Mouse (Mus musculus): ENCODE measurements around the gene Foxl1.
A peak's percentile ranks its signal among the peaks of the same experiment; 100 is the strongest.

The Foxl1 gene

DNA sequence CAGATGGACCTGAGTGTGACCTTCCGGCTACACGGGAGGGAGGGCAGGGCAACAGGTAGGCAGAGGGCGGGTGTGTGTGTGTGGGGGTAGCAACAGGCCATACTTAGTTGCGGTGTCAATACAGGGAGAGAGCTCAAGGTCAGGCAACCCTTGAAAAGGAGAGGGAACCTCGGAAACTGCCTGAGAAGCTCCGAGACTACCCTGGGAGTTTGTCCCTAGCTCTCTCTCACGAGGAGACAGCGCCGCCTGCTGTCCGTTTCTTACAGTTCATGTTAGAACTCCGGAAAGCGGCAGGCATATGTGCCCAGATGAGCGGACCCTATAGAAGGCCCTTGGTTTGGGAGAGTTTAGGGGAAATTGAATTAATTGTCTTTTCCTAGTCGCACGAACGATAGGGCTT lies 35.1 kb upstream of the Foxl1 start:
- DNase-seq (ENCODE audit: low read depth in 1 of 2, low spot score in 2 of 2): peak in 1 of 2 experiments; percentile 50

DNA sequence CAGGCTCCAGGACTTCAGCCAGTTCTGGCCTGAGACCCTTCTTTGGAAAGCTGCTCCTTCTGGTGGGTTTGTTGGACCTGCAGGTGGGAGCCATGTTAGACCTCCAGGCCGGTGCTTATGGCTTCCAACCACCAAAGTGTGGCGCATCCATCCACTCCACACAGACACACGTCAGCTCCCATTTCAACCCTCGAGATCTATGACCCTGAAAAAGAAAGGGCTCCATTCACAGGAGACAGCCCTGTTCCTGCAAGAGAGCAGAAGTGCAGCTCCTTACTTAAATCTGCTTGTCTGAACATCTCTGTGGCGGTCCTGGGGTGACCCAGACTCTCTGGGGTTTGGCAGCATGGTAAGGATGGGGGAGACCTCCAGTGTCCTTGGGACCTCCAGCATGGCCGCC lies 34.2 kb upstream of the Foxl1 start:
- DNase-seq (ENCODE audit: low read depth in 1 of 2, low spot score in 2 of 2): no peak

DNA sequence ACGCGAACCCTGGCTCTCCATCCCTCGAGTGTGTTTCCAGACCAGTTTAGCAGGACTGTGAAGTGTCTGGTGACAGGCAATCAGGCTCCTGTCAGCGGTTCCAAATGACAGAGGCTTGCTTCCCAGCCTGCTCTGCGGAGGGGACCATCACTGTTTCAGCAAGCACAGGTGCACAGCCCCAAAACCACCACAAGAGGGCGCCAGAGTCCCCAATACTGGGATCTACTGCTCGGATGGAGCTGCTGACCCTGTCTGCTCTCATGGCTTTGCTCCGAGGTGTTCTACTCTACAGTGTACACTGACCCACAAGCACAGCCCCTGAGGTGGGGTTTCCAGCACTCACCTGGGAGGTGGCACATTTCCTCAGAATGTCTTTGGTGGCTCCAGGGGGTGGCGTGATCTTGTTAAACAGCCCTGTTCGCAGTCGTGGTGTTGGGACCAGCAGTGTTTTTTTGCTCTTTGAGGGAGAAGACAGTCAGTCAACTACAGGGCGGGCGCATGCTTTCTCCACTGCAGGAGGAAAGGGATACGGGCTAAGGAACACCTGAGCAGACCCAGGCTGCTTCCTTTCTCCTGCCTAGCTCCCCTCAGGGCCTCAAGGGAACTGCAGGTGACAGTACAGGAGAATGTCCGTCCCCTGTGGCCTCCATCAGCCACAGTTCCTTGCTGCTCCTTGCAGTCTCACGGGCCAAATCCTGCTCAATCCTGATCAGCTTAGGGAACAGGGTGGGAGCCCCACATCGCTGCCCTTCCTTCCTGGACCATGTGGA lies 23.5 kb upstream of the Foxl1 start:
- DNase-seq (ENCODE audit: low read depth in 1 of 2, low spot score in 2 of 2): peak; percentile 44 to 60

DNA sequence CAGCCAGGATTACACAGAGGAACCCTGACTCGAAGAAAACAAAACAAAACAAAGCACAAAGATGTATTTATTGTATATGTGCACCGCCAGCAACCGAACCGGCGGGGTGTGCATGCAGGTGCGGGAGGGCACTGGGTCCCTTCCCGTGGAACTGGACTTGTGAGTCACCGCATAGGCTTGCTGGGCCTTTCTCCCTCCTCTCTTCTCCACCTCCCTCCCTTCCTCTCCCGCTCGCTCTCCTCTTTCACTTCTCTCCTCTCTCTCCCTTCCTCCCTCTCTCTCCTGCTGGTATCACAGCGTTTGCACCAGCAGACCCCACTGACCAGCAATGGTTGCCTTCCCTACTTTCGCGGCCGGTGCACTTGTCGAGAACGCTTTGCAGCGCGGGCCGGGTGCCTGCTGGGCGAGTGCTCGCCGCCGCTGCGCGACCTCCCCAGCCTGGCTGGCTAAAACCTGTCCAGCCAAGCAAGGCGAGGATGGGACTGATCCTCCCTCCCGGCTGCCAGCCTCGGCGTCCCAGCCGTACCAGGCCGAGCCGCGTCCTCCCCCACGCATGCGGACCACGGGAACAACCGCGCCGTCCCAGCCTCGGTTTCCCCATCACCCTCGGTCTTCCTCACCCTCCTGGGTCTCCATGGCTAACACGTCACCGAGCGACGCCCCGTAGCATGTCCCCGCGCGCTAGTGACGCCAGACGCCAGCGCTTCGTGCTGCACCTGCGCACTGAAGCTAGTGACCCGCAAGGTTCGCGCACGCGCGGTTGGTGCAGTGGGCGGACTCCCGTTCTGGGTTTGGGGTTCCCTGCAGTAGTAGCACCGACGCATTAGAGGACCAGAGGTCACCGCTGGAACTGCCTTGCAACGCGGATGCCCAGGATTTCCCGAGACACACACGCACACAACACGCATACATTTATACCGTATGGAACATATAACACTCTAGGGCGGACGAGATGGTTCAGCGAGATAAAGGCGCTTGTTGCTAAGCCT lies 19.8 kb upstream of the Foxl1 start, which contains the start of gene Mthfsd:
Gene Mthfsd (minus strand): TSS at position 725 of the 989 bp plus-strand sequence.
- DNase-seq (ENCODE audit: low read depth in 1 of 2, low spot score in 2 of 2): peak; percentile 86 to 96

DNA sequence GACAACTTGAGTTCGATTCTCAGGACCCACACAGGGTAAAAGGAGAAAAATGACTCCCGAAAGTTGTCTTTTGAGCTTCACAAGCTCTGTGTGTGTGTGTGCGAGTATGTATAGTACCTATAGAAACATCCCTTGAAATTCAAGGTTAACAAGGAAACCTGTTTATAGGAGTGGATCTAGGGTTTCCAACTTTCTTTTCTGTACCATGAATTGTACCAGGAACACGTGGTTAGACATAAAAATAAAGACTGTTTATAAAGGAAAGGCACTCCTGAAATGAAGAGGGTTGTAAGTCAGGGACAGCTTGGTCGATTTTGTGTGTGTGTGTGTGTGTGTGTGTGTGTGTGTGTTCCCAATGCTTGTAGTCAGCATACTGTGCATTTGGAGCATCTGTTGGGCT lies 19.1 kb upstream of the Foxl1 start:
- DNase-seq (ENCODE audit: low read depth in 1 of 2, low spot score in 2 of 2): no peak

DNA sequence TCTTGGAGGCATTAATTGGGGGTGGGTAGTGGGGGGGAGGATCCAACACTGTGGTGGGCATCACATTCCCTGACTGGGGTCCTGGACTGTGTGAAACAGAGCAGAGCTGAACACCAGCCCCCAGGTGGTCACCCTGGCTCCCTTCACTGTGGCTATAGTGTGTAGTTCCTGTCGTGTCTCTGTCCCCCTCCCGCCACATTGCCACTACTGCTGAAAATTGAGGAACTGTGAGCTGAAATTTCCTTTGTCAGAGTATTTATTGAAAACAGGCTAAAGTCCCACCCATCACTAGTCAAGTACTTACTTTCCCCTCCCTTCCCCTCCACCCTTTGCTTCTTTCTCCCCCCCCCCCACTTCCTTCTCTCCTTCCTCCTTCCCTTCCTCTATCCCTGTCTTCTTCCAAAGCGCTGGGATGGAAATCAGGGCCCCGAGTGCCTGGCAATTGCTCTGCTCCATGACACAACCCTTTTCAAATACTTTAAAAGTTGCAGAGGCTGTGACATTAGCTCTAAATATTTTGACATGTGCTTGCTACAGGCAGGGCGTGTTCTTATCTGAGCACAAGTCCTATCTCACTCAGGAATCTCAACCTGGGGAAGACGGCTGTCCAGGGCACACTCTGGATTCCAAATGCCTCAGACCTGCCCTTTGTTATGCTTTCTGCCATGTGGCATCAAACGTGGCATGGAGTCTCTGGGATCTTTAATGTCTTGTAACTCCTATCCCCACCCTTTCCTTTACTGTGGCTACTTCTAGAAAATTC lies 16.4 kb upstream of the Foxl1 start:
- DNase-seq (ENCODE audit: low read depth in 1 of 2, low spot score in 2 of 2): no peak

DNA sequence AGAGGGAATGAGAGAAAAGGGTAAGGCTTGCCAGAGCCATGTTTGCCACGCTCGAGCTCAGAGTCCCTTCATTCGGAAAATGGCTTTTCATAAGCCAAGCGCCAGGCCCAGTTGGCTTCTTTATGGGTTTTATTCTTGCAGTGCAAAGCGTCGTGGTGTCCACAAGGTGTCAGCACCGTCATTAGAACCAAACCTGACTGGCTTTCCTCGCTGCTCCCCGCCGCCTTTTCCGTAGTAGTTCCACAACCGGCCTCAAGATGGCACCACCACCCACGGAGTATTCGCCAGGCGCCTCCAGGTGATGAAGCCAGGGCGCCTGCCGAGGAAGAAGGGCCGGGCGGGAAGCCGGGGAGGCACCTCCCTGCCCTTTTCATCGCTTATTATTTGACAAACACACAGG lies 14.5 kb upstream of the Foxl1 start:
- peak; percentile 80 to 90 for DNase-seq (ENCODE audit: low read depth in 1 of 2, low spot score in 2 of 2)

DNA sequence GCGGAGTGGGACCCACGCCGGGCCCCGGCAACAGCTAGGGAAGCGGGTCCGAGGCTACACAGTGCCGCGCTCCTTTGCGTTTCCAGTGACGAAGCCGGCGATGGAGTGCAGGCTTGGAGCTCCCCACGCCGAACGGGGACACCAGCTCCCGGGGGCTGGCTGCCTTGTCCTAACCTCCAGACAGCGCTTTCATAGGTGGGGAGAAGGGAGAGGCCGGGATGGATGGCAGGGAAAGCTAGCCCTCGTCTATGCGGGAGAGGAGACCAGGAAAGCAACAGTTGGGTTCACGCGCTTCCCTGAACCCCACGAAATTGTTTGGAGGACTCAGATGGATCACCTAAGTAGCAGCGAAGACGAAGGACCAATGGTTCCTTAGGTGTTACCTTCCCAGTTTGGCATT lies 12.6 kb upstream of the Foxl1 start:
- DNase-seq (ENCODE audit: low read depth in 1 of 2, low spot score in 2 of 2): no peak

DNA sequence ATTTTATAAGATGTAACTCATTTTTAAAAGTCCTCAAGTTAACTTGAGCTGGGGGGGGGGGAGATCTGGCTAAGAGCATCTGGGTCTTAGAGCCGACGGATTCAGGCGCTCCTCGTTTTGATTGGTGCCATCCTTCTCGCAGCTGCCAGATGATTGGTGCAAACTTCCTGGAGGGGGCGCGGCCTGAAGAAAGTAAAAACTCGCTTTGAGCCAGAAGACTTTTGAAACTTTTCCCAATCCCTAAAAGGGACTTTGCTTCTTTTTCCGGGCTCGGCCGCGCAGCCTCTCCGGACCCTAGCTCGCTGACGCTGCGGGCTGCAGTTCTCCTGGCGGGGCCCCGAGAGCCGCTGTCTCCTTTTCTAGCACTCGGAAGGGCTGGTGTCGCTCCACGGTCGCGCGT lies 11.8 kb upstream of the Foxl1 start, which contains the start of gene Foxc2:
Gene Foxc2 (plus strand): TSS at position 224 of the 400 bp plus-strand sequence.
- no peak for DNase-seq (ENCODE audit: low read depth in 1 of 2, low spot score in 2 of 2)

DNA sequence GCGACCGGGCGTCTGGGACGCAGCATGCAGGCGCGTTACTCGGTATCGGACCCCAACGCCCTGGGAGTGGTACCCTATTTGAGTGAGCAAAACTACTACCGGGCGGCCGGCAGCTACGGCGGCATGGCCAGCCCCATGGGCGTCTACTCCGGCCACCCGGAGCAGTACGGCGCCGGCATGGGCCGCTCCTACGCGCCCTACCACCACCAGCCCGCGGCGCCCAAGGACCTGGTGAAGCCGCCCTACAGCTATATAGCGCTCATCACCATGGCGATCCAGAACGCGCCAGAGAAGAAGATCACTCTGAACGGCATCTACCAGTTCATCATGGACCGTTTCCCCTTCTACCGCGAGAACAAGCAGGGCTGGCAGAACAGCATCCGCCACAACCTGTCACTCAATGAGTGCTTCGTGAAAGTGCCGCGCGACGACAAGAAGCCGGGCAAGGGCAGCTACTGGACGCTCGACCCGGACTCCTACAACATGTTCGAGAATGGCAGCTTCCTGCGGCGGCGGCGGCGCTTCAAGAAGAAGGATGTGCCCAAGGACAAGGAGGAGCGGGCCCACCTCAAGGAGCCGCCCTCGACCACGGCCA lies 11.1 kb upstream of the Foxl1 start:
- no peak for DNase-seq (ENCODE audit: low read depth in 1 of 2, low spot score in 2 of 2)

DNA sequence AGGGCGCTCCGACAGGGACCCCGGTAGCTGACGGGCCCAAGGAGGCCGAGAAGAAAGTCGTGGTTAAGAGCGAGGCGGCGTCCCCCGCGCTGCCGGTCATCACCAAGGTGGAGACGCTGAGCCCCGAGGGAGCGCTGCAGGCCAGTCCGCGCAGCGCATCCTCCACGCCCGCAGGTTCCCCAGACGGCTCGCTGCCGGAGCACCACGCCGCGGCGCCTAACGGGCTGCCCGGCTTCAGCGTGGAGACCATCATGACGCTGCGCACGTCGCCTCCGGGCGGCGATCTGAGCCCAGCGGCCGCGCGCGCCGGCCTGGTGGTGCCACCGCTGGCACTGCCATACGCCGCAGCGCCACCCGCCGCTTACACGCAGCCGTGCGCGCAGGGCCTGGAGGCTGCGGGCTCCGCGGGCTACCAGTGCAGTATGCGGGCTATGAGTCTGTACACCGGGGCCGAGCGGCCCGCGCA lies 10.5 kb upstream of the Foxl1 start:
- no peak for DNase-seq (ENCODE audit: low read depth in 1 of 2, low spot score in 2 of 2)

DNA sequence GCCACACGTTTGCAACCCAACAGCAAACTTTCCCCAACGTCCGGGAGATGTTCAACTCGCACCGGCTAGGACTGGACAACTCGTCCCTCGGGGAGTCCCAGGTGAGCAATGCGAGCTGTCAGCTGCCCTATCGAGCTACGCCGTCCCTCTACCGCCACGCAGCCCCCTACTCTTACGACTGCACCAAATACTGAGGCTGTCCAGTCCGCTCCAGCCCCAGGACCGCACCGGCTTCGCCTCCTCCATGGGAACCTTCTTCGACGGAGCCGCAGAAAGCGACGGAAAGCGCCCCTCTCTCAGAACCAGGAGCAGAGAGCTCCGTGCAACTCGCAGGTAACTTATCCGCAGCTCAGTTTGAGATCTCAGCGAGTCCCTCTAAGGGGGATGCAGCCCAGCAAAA lies 9.8 kb upstream of the Foxl1 start:
- DNase-seq (ENCODE audit: low read depth in 1 of 2, low spot score in 2 of 2): no peak

DNA sequence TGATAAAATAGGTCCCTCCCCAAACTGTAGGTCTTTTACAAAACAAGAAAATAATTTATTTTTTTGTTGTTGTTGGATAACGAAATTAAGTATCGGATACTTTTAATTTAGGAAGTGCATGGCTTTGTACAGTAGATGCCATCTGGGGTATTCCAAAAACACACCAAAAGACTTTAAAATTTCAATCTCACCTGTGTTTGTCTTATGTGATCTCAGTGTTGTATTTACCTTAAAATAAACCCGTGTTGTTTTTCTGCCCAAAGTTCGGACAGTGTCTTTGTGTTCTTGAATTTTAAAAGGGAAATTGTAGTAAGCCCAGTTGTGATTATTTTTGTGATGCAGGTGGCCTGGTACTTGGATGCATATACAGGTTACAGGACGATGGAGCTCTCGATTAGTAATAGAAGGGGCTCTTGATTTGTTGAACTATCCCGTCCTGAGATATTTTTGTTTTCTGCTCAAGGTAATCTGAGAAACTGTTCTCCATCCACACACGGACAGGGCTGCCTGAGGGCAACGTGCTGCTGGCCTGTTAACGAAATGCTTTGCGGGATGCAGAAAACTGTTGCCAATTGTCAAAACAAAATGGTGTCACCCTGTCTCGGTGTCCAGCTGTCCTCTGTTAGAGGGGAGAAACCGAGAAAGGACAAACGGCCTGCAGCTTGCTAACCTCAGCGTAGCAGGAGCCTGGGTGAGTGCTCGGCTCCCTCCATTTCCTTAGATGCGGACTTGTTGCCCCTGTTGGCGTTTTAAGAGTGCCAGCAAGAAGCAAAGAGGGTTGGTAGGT lies 8.9 kb upstream of the Foxl1 start:
- no peak for DNase-seq (ENCODE audit: low read depth in 1 of 2, low spot score in 2 of 2)

DNA sequence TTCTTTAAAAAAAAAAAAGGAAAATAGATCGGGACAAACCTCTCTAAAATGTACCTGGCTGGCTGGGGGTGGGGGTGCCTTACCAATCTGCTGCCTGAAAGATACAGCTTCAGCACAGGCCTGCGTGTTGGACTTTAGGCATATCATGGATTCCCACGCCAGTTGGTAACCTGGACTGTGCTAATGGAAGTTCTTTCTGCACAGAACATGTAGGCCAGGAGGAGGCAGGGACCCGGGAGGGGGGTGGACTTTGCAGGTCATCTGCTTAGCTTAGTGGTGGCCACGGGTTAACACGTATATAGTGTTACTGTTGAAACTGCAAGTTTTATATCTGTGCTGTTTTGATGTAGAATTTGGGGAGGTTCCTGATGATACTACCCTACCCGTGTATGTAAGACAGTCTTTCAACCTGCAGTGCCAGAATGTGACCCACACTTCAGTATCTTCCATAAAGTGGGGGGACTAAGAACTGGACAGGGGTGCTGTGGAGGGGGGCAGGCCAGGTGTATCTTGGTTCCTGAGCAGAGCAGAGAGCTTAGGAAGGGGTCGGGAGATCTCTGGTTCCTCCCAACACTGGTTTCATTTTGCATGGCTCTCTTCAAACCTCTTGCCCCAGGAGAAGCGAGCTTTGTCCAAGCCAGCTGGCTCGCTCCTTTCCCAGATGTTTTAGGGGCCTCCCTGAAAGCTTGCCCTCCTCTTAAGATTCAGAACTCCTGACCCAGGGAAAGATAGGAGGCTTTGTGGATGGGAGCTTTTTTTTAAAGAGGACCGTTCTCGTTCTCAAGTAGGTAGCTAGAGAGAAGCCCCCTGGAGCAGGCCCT lies 7.9 kb upstream of the Foxl1 start:
- DNase-seq (ENCODE audit: low read depth in 1 of 2, low spot score in 2 of 2): no peak

DNA sequence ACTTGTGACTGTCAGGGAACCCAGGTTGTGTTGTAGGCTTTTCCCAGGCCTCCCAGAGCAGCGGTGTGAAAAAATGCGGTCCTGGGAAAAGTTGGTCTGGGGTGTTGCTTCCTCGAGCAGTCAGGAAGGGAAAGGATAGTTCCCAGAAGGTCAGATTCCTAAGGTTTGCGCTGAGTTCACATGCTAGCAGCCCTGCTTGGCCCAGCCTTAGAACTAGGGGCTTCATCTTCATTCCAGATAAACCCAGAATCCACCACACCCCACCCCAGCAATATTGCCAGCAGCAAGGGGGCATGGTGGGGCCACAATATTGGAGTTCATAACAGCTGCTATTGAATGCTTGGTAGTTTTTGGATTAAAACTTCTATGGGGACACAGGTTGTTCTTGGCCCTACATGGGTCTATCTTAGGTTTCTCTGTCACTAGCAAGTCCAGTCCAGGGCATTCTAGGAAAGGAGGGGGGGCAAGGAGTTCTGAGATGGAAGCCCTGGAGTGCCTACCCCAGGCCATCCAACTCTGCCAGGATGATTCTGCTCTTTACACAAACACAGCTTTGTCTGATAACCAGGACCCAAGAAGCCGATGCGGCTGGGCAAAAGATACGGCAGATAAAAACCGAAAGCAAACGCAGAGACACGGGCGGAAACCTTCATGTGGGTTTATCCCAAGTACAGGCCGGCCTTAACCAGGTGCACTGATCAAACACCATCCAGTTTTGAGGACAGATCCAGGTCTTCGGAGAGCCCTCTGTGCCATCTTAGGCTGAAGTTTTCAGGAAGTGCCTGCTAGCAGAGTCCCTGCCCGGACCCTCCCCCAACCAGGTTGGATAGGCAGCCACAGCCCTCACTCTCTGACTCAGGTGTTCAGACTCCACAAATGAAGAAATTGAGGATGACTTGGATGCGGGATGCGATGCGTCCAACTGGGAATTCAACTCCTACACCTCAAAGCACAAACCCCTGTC lies 7.0 kb upstream of the Foxl1 start:
- DNase-seq (ENCODE audit: low read depth in 1 of 2, low spot score in 2 of 2): no peak

DNA sequence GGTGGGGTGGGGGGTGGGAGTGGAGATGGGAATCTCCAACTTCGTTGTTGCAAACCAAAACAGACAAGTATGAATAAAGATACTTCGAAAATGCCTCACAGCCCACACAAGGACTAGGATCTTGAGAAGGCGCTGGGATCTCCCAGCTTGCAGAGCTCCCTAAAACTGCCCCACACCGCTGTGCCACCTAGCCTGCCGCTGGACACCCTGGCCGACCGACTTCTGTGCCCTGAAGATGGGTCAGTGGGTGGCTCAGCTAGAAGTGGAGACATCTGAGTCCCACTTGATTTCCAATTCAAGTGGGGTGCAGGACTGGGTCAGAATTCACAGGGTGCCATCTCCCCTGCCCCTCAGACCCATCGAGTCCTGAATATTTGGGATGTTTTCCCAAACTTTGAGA lies 6.0 kb upstream of the Foxl1 start:
- DNase-seq (ENCODE audit: low read depth in 1 of 2, low spot score in 2 of 2): no peak

DNA sequence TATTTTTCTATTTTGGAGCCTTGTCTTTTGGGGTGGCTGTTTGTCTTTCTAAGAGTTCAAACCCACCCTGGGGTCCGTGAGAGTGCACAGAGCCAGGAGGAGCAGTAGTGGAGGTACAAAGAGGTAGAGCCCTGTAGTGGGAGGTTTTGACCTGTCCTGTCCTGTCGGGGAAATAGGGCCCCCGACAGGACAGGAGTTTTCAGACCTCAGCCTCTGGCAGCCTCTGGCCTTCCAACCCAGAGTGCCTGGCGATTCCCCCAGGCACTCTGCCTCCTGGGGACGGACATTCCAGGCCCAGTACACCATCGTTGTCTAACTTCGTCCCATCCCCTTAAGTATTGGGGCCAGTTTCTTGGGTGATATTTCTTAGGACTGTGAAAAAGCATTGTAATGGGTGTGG lies 5.4 kb upstream of the Foxl1 start:
- DNase-seq (ENCODE audit: low read depth in 1 of 2, low spot score in 2 of 2): no peak

DNA sequence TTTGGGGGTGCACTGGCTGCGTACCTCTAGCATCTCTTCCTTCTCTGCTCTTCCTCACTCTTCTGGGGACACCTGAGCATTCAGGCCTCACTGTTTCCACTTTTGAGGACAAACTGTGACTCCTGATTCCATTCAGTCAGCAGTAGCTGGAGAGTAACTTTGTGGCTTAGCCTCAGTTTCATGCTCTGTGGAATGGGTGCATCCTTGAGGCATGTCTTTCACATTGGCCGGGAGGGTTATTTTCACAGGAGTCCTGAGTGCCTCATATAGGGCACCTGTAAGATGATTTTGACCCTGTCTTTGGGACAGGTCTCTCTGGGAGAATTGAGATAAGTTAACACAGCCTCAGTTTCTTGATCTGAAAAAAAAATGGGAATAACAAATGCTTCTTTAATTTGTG lies 4.6 kb upstream of the Foxl1 start:
- DNase-seq (ENCODE audit: low read depth in 1 of 2, low spot score in 2 of 2): no peak

Measured in monocyte, adult 2 months (primary cell).